Mouse (Mus musculus): ENCODE measurements around the gene Greb1. TPM values are rescaled to one million over a fixed set of nuclear protein-coding genes. Genes with fewer than 3 reads are reported as not detected.

Greb1 gene
- polyA plus RNA-seq, 1 experiment: not detected

GRCm38 (mm10) chr12:16656906-16657875 lies 143.5 kb downstream of the Greb1 start:
- TF ChIP-seq CTCF (IDR thresholded peaks at IDR 0.05; ENCODE audit: insufficient read depth, low read depth, low read length): no peak
- no peak for TF ChIP-seq POLR2A (IDR thresholded peaks at IDR 0.05; ENCODE audit: insufficient read depth, low read depth, low read length)
- WGBS: 48% methylated on average over 5 of the region's 5 CpGs
- H3K4me1 ChIP-seq (ENCODE audit: control insufficient read depth, insufficient read depth, low read length): peaks cover 8% of the 10 kb centered on the region
- H3K4me3 ChIP-seq (ENCODE audit: insufficient read depth, low read depth, low read length): no peak overlapping the region
- no peak overlapping the region for H3K27ac ChIP-seq (ENCODE audit: insufficient read depth, low read depth, low read length)

- Histone ChIP-seq H3K4me1 (ENCODE audit: control insufficient read depth, insufficient read depth, low read length) (peaks cover 8% of the 10 kb centered on the region), H3K27ac (ENCODE audit: insufficient read depth, low read depth, low read length) (no peak overlapping the region), H3K4me3 (ENCODE audit: insufficient read depth, low read depth, low read length) (no peak overlapping the region)
- WGBS: 83% methylated on average over 4 of the region's 4 CpGs
- TF ChIP-seq POLR2A (IDR thresholded peaks at IDR 0.05; ENCODE audit: insufficient read depth, low read depth, low read length) (no peak), CTCF (IDR thresholded peaks at IDR 0.05; ENCODE audit: insufficient read depth, low read depth, low read length) (no peak)
Observed at GRCm38 (mm10) chr12:16655604-16656003, 145.1 kb downstream of the Greb1 start.

GRCm38 (mm10) chr12:16653332-16654093 lies 147.2 kb downstream of the Greb1 start, which contains the start of gene Ntsr2:
TSS of gene Ntsr2 (plus strand) at chr12:16653382.
- H3K4me1 ChIP-seq (ENCODE audit: control insufficient read depth, insufficient read depth, low read length): peaks cover 8% of the 10 kb centered on the region
- TF ChIP-seq CTCF (IDR thresholded peaks at IDR 0.05; ENCODE audit: insufficient read depth, low read depth, low read length): no peak
- TF ChIP-seq POLR2A (IDR thresholded peaks at IDR 0.05; ENCODE audit: insufficient read depth, low read depth, low read length): no peak
- H3K27ac ChIP-seq (ENCODE audit: insufficient read depth, low read depth, low read length): no peak within 1 kb of the TSS
- H3K4me3 ChIP-seq (ENCODE audit: insufficient read depth, low read depth, low read length): peak within 1 kb of the TSS; percentile 36
- WGBS: 4% methylated on average over 58 of the region's 58 CpGs

- H3K4me3 ChIP-seq (ENCODE audit: insufficient read depth, low read depth, low read length): no peak overlapping the region
- no peak for TF ChIP-seq POLR2A (IDR thresholded peaks at IDR 0.05; ENCODE audit: insufficient read depth, low read depth, low read length)
- TF ChIP-seq CTCF (IDR thresholded peaks at IDR 0.05; ENCODE audit: insufficient read depth, low read depth, low read length): no peak
- peaks cover 11% of the 10 kb centered on the region for H3K4me1 ChIP-seq (ENCODE audit: control insufficient read depth, insufficient read depth, low read length)
- 84% methylated on average over 6 of the region's 6 CpGs for WGBS
- H3K27ac ChIP-seq (ENCODE audit: insufficient read depth, low read depth, low read length): no peak overlapping the region
Observed at GRCm38 (mm10) chr12:16649819-16650218, 150.9 kb downstream of the Greb1 start.

GRCm38 (mm10) chr12:16648273-16648672 lies 152.4 kb downstream of the Greb1 start:
- H3K4me1 ChIP-seq (ENCODE audit: control insufficient read depth, insufficient read depth, low read length): peaks cover 14% of the 10 kb centered on the region
- WGBS: 95% methylated on average over 6 of the region's 6 CpGs
- TF ChIP-seq CTCF (IDR thresholded peaks at IDR 0.05; ENCODE audit: insufficient read depth, low read depth, low read length) (no peak), POLR2A (IDR thresholded peaks at IDR 0.05; ENCODE audit: insufficient read depth, low read depth, low read length) (no peak)
- no peak overlapping the region for H3K4me3 ChIP-seq (ENCODE audit: insufficient read depth, low read depth, low read length)
- no peak overlapping the region for H3K27ac ChIP-seq (ENCODE audit: insufficient read depth, low read depth, low read length)

GRCm38 (mm10) chr12:16646780-16647409 lies 153.8 kb downstream of the Greb1 start:
- Histone ChIP-seq H3K4me3 (ENCODE audit: insufficient read depth, low read depth, low read length) (no peak overlapping the region), H3K4me1 (ENCODE audit: control insufficient read depth, insufficient read depth, low read length) (peaks cover 13% of the 10 kb centered on the region), H3K27ac (ENCODE audit: insufficient read depth, low read depth, low read length) (no peak overlapping the region)
- 75% methylated on average over 9 of the region's 9 CpGs for WGBS
- TF ChIP-seq POLR2A (IDR thresholded peaks at IDR 0.05; ENCODE audit: insufficient read depth, low read depth, low read length) (no peak), CTCF (IDR thresholded peaks at IDR 0.05; ENCODE audit: insufficient read depth, low read depth, low read length) (no peak)

GRCm38 (mm10) chr12:16644698-16645097 lies 156.0 kb downstream of the Greb1 start:
- H3K4me3 ChIP-seq (ENCODE audit: insufficient read depth, low read depth, low read length): no peak overlapping the region
- WGBS: 81% methylated on average over 8 of the region's 8 CpGs
- H3K27ac ChIP-seq (ENCODE audit: insufficient read depth, low read depth, low read length): no peak overlapping the region
- H3K4me1 ChIP-seq (ENCODE audit: control insufficient read depth, insufficient read depth, low read length): peaks cover 13% of the 10 kb centered on the region
- TF ChIP-seq POLR2A (IDR thresholded peaks at IDR 0.05; ENCODE audit: insufficient read depth, low read depth, low read length) (no peak), CTCF (IDR thresholded peaks at IDR 0.05; ENCODE audit: insufficient read depth, low read depth, low read length) (no peak)

- no peak overlapping the region for H3K4me3 ChIP-seq (ENCODE audit: insufficient read depth, low read depth, low read length)
- peak overlapping the region; percentile 7 for H3K27ac ChIP-seq (ENCODE audit: insufficient read depth, low read depth, low read length)
- H3K4me1 ChIP-seq (ENCODE audit: control insufficient read depth, insufficient read depth, low read length): peaks cover 13% of the 10 kb centered on the region
- WGBS: 30% methylated on average over 12 of the region's 12 CpGs
- no peak for TF ChIP-seq CTCF (IDR thresholded peaks at IDR 0.05; ENCODE audit: insufficient read depth, low read depth, low read length)
- TF ChIP-seq POLR2A (IDR thresholded peaks at IDR 0.05; ENCODE audit: insufficient read depth, low read depth, low read length): no peak
Observed at GRCm38 (mm10) chr12:16643508-16644345, 157.0 kb downstream of the Greb1 start.
